Mouse (Mus musculus): ENCODE measurements around the gene Fgf18.

The Fgf18 gene

DNA sequence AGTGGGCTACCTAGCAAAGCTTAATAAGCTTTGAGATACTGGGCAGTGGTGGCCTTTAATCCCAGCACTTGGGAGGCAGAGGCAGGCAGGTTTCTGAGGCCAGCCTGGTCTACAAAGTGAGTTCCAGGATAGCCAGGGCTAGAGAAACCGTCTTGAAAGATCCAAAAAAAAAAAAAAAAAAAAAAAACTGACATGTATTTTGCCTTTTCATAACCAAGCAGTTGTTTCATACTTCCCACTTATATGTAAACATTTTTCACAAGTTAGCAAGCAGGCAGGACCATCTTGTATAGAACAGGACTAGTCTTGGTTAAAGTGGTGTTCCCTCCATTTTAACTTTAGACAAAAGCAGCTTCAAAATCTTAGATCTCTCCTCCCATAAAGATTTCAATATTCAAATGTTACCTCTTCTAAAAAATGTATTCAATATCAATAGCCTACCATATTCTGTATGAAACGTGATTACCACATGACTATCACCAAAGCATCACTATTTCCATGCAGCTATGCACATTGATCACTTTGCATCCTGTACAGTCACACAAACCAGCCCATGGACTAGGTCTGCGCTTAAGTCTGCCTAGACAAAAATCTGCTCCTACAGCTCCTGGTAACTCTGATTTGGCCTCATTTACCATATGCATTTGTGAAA, 4.1 kb upstream of the Fgf18 start:
- no peak for DNase-seq (ENCODE audit: low read depth, low spot score)

DNA sequence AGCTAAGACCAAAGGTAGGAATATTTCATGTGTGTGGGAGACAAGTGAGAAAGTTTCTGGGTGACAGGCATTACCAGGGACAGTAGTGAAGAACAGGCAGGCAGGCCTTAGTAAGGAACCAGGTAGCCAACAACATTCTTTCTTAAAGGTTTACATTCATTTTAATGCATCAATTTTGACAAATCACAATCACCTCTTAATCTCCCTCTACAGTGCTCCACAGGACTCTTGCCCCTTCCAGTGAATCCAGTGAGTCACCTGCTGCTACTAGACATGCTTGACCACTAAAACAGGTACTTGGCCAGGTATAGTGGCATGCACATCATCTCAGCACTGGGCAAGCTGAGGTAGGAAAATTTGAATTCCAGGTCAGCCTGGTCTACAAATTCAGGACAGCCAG, 3.2 kb upstream of the Fgf18 start:
- no peak for DNase-seq (ENCODE audit: low read depth, low spot score)

DNA sequence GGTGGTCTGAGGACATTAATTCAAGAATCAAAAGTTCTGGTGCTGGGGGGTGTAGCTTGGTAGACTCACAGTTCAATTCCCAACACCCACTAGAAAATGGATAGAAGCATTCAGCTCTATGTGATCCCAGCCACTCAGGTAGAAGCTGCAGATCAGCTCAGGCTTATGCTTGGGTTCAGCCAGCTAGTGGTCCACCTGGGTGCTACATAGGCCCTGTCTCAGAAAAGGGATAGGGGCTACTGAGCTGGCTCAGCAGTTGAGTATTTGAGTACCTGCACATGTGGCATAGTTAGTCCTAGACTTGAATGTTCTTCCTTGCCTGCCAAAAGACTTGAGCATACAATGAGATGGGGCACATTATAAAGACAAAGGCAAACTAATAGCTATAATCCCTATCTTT, 2.3 kb upstream of the Fgf18 start:
- DNase-seq (ENCODE audit: low read depth, low spot score), result no peak

DNA sequence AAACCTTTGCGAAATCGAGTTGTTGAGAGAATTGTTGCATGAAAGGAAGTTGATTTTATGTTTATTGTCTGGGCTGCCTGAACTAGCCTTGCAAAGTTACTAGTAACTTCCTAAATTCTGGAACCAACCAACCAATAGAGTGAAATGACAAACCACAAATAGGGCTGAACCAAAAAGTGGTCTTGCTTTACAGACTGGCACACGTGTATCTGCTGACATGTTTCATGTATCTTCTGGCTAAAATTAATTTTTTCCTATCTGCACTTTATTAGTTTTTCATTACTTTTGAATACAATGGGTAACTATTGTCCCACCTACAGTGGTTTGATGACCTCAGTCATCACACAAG, 1.9 kb upstream of the Fgf18 start:
- no peak for DNase-seq (ENCODE audit: low read depth, low spot score)

DNA sequence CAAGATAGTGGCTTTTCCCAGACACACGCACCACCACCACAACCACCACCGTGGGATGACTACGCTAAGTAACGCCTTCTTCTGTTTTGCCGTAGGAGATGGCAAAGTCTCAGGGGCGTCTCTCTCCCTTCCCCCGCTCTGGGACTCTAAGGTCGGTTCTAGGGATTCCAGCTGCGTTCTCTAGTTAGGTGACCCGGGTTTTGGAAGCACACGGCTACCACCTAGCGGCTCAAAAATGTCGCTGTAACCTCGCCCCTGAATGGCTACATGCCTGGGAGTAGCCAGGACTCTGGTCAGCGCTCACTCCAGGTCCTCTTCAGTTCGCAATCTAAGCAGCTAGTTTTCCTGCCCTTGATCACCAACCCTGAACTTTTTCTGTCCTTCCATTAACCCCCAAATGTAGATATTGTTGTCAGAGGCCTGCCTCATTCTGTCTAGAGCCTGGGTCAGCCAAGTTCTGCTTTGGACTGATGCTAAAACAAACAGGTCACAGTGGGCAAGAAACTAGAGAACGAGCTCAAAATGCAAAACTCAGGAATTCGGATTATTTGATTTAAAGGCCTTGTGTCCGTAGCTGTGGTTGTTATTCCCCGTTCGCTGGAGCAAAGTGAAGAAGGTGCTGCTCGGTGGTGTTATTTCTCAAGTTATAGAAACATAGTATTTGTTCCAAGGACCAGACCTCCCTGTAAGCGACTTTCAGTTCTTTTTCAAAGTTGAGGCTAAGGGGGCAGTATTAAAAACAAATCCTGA, 1.3 kb upstream of the Fgf18 start:
- DNase-seq (ENCODE audit: low read depth, low spot score), result peak; percentile 90

DNA sequence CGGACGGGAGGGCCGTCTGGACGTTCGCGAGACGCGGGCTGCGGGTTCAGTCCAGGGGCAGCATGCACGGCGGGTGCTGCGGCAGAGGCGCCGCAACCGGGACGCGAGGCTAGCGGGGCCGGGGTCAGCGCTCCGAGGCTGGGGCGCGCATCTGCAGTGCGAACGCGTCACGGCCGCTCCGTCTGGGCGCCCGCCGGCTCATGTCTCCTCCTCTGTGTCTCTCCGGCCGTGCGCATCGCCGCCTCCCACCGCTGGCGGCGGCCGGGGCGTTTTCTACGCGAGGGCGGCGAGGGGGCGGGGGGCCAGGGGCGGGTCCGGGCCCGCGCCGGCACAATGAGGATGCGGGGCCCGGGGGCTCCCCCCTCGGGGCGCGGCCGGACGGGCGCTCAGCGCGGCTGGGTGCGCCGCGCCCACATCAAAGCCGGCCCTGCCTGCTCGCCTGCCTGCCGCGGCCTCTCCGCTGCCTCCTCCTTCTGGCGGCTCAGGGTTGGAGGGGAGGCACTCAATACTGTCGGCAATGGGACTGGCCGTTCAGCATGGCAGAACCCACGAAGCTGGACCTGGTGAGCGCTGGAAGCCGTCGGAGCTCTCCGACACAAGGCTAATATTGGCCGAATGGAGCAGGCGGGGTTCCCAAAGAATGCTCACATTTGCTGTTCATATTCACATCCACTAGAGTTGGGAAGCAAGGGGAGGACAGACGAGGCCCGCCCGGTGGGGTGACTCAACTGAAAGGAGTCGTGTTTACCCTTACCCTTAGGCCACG, 555 bp upstream of the Fgf18 start:
- DNase-seq (ENCODE audit: low read depth, low spot score), result peak; percentile 26

DNA sequence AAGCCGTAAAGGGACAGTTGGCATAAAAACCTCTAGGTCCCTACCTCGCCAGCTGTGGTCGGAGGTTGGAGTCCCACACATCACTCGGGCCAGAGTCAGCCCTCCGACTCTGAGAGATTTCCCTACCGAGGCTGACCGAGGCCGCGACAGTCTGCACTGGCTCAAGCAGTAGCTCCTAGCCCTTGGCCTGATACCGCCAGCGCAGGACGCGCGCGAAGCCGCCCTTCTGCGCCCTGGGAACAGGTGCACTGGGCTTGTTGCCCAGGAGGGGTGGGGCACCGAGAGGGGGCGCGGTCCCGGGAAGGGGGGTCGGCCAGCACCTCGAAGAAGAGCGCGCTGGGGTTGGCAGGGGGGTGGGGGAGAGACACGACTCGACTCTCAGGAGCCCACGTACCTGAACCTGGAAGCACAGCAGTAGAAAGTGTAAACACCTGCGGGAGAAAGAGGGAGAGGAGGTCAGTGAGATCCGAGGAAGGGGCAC, 509 bp downstream of the Fgf18 start:
- peak; percentile 15 for DNase-seq (ENCODE audit: low read depth, low spot score)

DNA sequence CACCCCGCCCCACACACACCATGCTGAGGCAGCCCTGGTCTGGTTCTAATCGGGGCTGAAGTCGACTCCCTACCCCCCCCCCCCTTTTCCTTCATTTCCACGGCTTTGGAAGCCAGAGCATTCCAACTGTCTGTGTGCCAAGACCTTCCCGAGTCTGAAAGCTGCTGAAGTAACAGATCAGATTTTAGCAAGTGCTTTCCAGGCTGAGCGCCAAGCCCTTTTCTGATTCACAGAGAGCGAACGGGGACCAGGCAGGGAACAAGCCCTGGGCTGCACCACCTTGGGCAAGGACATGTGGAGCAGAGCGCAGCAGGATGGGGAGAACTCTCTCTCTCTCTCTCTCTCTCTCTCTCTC, 1.1 kb downstream of the Fgf18 start:
- peak; percentile 93 for DNase-seq (ENCODE audit: low read depth, low spot score)

DNA sequence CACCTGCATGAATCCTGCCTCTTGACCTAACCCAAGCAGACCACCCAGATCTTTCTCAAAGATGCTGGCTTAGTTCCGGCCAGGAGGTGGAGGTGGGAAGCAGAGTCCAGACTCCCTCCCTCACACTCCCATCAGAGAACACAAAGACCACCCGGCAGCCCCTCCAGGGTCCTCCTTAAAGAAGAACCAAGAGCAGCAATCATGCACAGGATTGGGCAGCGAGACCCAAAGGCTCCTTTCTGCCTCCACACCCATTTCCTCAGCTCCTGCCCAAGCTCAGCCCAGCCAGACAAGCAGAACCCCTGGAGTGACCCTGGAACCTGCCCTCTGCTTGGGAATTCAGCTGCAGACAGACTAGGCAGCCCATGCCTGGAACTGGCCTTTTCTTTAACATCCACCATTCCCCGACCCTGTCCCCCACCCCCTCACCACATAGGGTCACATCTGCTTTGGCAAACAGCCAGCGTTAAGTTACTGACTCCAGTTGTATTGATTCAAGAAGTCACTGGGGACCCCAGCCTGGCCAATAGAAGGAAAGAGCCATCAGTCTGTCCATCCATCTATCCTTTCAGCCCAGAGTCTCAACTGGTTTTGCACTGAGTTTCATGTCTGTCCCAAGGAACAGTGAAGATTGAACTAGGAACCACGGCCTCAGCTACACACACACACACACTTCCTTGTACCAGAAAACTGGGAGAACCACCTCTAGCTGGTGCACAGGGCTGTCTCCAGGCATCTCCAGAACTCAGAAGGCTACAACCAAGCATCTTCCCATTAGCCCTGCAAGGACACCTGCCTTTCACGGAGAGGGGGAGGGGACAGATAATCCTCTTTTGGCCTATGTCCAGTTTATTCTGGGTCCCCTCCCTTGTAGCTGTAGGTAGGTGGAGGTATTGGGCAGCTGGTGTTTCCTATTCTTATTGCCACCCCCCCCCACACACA, 1.7 kb downstream of the Fgf18 start:
- DNase-seq (ENCODE audit: low read depth, low spot score), result peak; percentile 18

DNA sequence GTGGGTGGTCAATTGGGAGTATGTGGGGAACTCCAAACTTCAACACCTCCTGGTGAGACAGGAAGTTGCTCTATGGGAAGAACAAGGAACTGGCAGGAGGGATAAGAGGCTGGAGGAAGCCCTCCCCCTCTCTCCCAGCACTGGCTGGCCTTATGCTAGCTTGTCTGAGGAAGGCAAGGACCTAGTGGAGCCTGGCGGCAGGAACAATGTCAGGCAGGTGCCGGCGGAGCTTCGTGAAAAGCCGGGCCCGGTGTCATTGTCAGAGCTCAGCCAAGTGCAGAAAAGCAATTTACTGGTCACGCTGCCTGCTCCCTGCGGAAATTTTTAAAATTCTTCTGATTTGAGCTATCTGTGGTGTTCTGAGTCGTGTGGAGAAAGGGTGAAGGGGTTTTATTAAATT, 3.3 kb downstream of the Fgf18 start:
- DNase-seq (ENCODE audit: low read depth, low spot score), result no peak

DNA sequence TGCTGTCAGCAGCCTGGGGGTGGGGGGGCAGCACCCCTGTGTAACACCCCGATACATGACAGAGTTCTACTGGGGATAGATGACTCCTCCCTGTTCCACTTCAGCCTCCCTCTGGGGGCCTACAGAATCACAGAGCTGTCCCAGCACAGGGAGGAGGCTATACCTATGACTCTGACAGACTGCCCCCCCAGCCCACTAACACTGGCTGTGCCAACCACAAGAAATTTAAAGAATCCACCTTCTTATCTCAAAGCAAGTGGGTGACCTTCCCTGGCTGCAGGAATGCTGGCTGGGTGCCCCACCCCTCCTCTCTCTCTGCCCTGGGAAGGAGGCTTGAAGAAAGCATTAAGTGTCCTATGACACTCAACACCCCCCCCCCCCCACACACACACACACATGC, 4.4 kb downstream of the Fgf18 start:
- no peak for DNase-seq (ENCODE audit: low read depth, low spot score)

DNA sequence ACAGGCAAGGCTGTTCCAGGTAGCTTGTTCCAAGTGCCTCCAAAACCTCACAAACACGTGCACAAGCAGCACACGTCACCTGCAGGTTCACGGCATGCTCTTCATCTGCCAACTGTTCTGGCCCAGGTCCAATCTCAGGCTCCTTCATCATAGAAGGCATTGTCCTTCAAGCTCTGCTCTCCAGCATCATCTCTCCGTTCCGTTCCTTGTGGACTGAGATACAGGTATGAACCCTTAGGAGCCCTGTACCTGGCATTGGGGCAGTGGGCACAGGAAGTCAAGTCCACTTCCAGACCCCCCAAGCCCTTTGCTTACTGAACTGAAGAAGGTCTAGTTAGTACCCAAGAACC, 7.1 kb downstream of the Fgf18 start:
- DNase-seq (ENCODE audit: low read depth, low spot score), result no peak

DNA sequence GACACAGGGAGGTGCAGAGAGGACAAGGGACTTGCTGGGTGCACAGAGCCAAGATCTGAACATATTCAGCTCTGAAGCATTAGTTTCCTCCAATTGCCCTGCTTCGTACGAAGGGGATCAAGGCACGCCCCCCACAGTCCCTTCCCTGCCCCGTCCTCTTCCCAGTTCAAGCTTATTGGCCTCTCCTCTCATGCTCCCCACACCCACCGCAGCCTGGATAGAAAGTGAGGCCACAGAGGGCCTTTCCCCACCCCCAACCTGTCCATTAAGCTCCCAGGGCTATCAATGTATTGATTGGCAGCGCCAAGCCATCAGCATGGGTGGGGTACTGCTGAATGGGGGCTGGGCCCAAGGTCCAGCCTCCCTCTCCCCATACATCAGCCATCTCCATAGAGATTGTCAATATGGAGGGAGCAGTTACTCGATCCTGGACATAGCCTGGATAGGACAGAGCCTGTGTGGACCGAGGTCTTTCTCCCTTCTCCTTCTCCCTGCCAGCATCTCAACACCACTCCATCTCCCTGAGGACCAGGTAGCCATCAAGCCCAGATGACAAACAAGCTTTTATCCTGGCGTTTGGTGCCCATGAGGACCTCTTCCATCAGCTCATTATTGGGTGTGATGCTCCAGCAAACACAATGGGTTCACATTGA, 7.6 kb downstream of the Fgf18 start:
- DNase-seq (ENCODE audit: low read depth, low spot score), result no peak

DNA sequence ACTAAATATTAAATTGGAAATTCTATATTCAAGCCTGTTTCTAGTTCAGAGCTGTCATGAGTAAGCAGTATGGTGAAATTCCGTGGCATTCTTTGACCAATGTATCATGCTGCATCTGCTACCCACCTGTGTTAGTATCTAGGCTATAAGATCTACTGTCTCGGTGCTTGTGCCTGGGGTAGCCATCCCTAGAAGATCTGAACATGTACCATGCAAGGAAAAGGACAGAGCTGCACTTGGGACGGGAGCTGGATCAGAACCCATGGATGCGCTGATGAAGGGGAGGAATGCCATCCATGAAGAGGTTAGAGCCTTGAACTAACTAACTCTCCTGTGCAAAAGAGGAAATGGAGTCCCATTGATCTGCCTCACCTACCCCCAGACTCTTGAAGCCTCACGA, 8.5 kb downstream of the Fgf18 start:
- DNase-seq (ENCODE audit: low read depth, low spot score), result no peak

DNA sequence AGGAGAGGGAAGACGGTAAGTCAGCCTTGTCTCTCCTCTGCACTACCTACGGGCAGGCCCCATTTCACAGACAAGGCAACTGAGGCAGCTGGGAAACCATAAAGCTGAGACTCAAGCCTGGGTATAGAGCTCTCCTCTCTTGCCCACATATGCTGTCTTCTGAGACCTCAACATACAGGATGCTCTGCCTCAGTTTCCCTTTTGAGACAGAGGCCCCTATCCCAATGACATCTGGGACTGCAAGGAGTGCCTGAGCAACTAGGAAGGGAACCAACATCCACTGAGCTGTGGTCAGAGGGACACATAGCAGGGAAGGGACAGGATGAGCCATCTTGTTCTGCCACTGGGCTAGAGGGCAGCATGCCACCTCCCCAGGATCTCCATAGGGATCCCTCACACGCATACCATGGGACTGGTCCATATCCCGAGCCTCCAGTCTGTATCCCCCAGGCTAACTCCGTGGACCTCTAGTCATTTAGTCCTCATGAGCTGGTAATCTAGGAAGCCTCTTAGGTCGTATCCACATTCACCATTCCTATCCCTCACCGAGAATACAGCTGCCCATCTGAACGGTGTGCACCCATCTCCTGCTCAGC, 12.7 kb downstream of the Fgf18 start:
- no peak for DNase-seq (ENCODE audit: low read depth, low spot score)

DNA sequence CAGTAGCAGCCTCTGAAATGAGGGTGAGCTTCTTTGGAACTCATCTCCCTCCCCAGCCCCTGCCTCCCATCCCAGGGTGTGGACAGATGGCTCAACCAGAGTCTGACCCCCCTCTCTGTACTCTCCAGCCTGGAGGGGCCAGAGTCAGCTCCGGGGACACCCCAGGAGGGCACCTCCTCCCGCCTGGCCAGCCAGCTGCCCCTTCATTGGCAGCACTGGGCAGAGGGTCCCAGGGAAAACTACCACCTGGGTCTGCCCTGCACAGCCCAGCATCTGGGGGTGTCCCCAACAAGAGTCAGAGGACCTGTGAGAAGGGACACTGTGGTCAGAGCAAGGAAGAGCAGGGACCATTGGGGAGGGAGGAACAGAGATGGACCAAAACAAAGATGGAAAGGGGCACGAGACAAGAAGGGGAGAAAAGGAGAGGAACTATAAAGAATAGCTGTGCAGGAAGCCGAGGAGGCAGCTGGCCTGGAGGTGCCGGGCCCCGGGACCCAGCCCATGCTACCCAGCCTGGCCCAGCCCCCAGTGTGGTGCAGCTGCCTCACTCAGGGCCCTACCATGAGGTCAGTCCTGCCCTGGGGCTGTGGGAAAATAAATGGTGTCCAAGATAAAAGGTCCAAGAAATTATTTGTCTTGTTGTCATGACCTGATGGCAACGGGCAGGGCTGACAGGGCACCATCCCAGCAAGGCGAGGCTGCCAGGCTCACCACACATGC, 14.4 kb downstream of the Fgf18 start:
- DNase-seq (ENCODE audit: low read depth, low spot score), result no peak

DNA sequence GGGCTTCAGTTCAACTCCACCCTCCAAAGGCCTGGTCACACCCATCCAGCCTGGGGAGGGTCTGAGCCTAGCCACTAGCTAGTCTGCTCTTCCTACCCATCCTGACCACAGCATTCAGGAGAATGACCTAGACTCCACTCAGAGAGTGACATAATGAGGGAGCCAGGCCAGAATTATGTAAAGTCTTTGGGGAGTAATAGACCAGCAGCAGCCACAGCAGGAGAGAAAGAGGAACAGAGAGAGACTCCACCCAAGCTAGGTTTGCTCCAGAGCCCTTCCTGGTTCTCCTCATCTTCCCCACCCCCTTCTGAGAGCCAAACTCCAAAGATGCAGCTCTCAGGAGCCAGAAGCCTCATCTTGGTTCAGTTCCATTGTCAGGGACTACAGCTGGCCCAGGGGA, 20.1 kb downstream of the Fgf18 start:
- no peak for DNase-seq (ENCODE audit: low read depth, low spot score)

DNA sequence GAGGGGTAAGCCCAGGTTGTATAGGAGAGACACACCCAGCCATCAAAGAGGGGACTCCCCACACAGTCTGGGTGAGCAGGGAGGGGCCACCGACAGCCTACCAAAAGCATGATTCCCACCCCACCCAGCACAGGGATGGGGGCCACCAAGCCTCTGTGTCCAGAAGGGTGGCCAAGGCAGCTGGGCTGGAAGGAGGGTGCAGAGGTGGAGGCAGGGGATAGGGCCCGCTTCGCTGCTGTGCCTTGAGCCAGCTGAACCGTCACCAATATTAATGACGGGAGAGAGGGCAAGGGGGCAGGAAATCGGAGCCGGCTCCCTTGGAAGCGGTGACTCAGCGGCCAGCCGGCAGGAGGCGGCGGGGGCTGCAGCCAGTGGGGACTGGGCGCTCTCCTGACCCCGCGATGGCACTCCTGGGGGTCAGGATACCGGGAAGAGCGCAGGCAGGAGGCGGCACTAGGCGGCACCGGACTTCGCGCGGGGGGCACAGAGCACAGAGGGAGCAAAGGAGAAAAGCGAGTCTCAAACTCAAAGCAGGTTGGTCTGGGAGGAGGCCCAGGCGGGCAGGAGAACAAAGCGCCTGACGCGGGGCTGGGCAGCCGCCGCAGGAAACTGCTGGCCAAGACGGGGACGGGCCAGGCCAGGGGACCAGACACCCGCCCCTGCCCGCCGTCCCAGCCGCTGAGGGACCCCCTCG, 24.5 kb downstream of the Fgf18 start:
- DNase-seq (ENCODE audit: low read depth, low spot score), result no peak

DNA sequence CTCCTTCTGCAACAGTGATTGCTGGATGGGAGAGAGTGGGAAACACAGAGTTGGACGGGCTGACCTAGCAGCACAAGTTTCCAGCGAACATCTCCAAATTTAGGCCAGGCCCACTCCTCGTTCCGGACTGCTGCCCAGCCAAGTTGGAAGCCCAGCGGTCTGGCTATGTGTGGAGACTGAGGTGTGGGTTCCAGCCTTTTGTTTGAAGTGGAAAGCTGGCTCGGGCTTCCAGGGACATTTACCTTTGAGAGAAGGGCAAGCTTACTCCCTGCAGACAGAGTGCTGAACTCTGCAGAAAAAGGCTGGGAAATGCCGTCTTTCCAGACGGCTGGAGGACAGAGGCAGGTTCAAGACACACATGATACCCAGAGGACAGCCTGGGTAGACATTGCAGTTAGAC, 27.6 kb downstream of the Fgf18 start:
- no peak for DNase-seq (ENCODE audit: low read depth, low spot score)

DNA sequence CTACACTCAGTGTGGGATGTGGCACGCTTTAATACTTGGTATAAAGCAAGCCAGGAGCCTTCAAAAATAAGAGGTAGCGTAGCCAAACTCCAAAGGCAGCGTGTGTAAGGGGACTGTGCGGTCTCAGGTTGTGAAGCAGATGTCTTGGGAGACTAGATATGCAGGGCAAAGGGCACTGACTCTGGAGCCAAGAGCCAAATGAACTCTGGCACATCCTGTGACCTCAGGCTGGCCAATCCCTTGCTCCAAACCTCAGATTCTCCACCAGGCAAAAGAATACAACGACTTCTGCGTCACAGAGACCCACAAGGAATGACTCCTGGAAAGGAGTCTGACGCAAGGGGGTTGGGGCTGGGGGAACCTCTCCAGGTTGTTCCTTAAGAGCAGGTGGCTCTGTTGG, 28.1 kb downstream of the Fgf18 start:
- no peak for DNase-seq (ENCODE audit: low read depth, low spot score)
